Mouse (Mus musculus) stomach, embryonic 15.5 days (tissue): ENCODE results near the gene Nup214. TPM values are rescaled to one million over a fixed set of nuclear protein-coding genes. Genes with fewer than 3 reads are reported as not detected.

ENCODE experiments used
- ATAC-seq: fragments of 200-750 bp; cut with Nextera tagmentation; 2 replicates; pipeline ENCODE4 v1.8.0; 2017; ENCODE audit warnings: low read depth, moderate number of reproducible peaks, moderate TSS enrichment; ENCODE audit not compliant: insufficient read depth, low FRiP score
- H3K27ac ChIP-seq: fragments of 300-500 bp; sonication (generic); 2 replicates; pipeline ENCODE4 v1.5.1; 2015; ENCODE audit warnings: mild to moderate bottlenecking, inconsistent platforms
- H3K27me3 ChIP-seq: fragments of 300-500 bp; sonication (generic); replicated peaks from 2 replicates; pipeline ENCODE4 v1.6.1; 2015; ENCODE audit warnings: inconsistent platforms
- H3K36me3 ChIP-seq: fragments of 300-500 bp; sonication (generic); 2 replicates; pipeline ENCODE4 v1.6.1; 2015; ENCODE audit warnings: inconsistent platforms
- H3K4me1 ChIP-seq: fragments of 300-500 bp; sonication (generic); 2 replicates; pipeline ENCODE4 v1.6.1; 2015; ENCODE audit warnings: inconsistent platforms
- H3K4me2 ChIP-seq: fragments of 300-500 bp; sonication (generic); 2 replicates; pipeline ENCODE4 v1.6.1; 2015; ENCODE audit warnings: mild to moderate bottlenecking, inconsistent platforms
- H3K4me3 ChIP-seq: fragments of 300-500 bp; sonication (generic); replicated peaks from 2 replicates; pipeline ENCODE4 v1.5.1; 2015; ENCODE audit warnings: inconsistent platforms
- H3K9ac ChIP-seq: fragments of 300-500 bp; sonication (generic); 2 replicates; pipeline ENCODE4 v1.6.1; 2015; ENCODE audit warnings: inconsistent platforms
- H3K9me3 ChIP-seq: fragments of 300-500 bp; sonication (generic); 2 replicates; pipeline ENCODE4 v1.6.1; 2016; ENCODE audit warnings: inconsistent platforms
- WGBS: fragments of 180-500 bp; shearing (Covaris S2); methylation state at CpG from one replicate; pipeline ENCODE4 v1.1.7; 2015; 5-methylcytosine and 5-hydroxymethylcytosine counted together
- polyA plus RNA-seq: library from polyadenylated mRNA; unstranded; fragments of >200 nt; fragmentation: Nextera tagmentation; extraction: Ambion mirVana; gene quantifications from 2 replicates; pipeline ENCODE4 v1.2.1, GENCODE M21; 2015

Gene Nup214
- polyA plus RNA-seq, 1 experiment from 2014 or later = 78.2 TPM

- H3K9me3 ChIP-seq = no peaks in the 10 kb centered on the region
- no peaks in the 10 kb centered on the region for H3K4me1 ChIP-seq
- no peak overlapping the region for H3K4me2 ChIP-seq
- H3K4me3 ChIP-seq = no peak overlapping the region
- H3K36me3 ChIP-seq = no peaks in the 10 kb centered on the region
- no peak overlapping the region for H3K27ac ChIP-seq
- no peak overlapping the region for H3K9ac ChIP-seq
- no peaks in the 10 kb centered on the region for H3K27me3 ChIP-seq
- no peak for ATAC-seq
Measured at GRCm38 (mm10) chr2:31965110-31965509, 9.1 kb upstream of the Nup214 start.

GRCm38 (mm10) chr2:31966801-31967200, 7.4 kb upstream of the Nup214 start:
- Histone ChIP-seq H3K9ac (no peak overlapping the region), H3K36me3 (no peaks in the 10 kb centered on the region), H3K4me1 (no peaks in the 10 kb centered on the region), H3K4me3 (no peak overlapping the region), H3K27me3 (no peaks in the 10 kb centered on the region), H3K9me3 (no peaks in the 10 kb centered on the region), H3K4me2 (no peak overlapping the region), H3K27ac (no peak overlapping the region)
- WGBS = 71% methylated on average over 8 of the region's 8 CpGs
- no peak for ATAC-seq

DNA sequence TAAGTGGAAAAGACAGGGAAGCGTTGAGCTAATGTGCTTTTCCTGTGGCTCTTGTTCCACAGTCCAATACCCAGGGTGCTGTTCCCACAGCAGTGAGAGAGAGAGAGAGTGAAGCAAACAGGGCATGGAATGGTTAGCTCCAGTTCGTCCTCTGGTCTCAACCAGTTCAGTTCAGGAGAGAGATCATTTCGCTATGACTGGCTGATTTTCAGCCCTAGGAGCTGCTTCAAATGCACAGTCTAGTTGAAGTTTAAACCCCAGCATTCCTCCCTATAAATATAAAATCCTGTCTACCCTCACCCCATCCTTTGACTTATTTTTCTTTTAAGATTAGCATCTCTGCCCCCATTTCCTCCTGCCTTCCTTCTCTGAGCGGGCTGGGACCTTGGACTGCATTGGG, 1.6 kb upstream of the Nup214 start:
- Histone ChIP-seq H3K9ac (no peak overlapping the region), H3K9me3 (no peaks in the 10 kb centered on the region), H3K27ac (no peak overlapping the region)

DNA sequence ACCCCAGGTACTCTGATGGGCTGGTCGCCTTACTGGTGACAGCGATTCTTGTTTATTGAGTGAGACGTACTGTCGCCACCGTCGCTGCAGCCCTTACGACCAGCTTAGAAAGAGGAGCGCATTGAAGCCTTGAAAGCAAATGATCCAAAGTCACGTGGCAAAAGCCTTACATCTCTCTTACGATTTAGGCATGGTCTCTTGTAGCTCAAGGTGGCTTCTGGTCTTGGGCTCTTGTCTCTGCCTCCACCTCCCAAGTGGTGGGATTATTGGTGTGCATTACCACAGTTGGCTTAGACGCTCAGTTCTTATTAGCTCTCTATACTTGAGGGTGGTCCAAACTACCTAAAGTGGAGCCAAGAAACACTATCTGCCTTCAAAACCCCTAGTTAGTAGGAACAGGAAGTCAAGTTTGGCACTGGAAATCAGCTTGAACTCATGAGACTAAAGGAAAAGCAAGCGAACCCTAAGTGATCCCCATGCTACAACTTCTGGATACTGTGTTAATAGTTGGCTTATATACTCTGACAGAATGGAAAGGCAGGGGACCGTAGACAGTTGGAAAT, 654 bp downstream of the Nup214 start:
- peaks cover 19% of the 10 kb centered on the region for H3K36me3 ChIP-seq
- H3K27ac ChIP-seq = peak overlapping the region; percentile 48; the same call in 1 of the 2 replicates

More for the DNA sequence above, 1.6 kb upstream of the Nup214 start:
- Histone ChIP-seq H3K27me3 (no peaks in the 10 kb centered on the region), H3K4me3 (no peak overlapping the region), H3K4me2 (no peak overlapping the region), H3K4me1 (peaks cover 6% of the 10 kb centered on the region; the same call in 1 of the 2 replicates), H3K36me3 (peaks cover 7% of the 10 kb centered on the region; the same call in 1 of the 2 replicates)
- WGBS = 84% methylated on average over 4 of the region's 4 CpGs
- ATAC-seq = no peak

DNA sequence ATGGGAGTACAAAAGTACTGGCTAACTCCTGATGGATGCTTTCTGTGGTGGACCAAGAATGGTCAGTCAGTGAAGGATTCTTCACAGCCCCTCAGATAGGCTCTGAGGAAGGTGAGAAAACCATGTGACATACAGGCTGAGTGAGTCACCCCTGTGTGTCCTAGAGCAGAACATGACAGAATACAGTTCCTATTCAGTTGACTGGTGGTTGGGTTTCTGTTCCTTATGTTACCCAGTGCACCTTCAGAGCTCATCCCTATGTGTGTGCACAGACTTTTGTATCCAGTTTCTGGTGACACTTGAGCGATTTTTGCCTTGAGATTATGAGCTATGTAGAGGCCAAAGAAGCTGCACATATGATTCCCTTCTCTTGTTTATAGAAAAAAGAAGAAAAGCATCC, 13.5 kb downstream of the Nup214 start:
- Histone ChIP-seq H3K9me3 (no peaks in the 10 kb centered on the region), H3K4me2 (no peak overlapping the region), H3K4me3 (no peak overlapping the region), H3K27me3 (no peaks in the 10 kb centered on the region), H3K4me1 (no peaks in the 10 kb centered on the region), H3K27ac (no peak overlapping the region), H3K9ac (no peak overlapping the region), H3K36me3 (peaks cover 63% of the 10 kb centered on the region)
- ATAC-seq = no peak
- WGBS = 94% methylated on average over 1 of the region's 1 CpGs

More for the DNA sequence above, 654 bp downstream of the Nup214 start:
- ATAC-seq = no peak
- Histone ChIP-seq H3K27me3 (no peaks in the 10 kb centered on the region), H3K4me3 (peak overlapping the region; percentile 91), H3K9me3 (no peaks in the 10 kb centered on the region), H3K9ac (peak overlapping the region; percentile 85), H3K4me1 (peaks cover 6% of the 10 kb centered on the region; the same call in 1 of the 2 replicates), H3K4me2 (peak overlapping the region; percentile 94)
- 8% methylated on average over 13 of the region's 13 CpGs for WGBS

- Histone ChIP-seq H3K9ac (no peak overlapping the region), H3K4me1 (no peaks in the 10 kb centered on the region), H3K36me3 (peaks cover 71% of the 10 kb centered on the region), H3K4me2 (no peak overlapping the region), H3K9me3 (no peaks in the 10 kb centered on the region), H3K27ac (no peak overlapping the region), H3K27me3 (no peaks in the 10 kb centered on the region), H3K4me3 (no peak overlapping the region)
- ATAC-seq = no peak
- WGBS = 95% methylated on average over 4 of the region's 4 CpGs
Measured at GRCm38 (mm10) chr2:31990961-31991360, 16.7 kb downstream of the Nup214 start.

- whole genome bisulfite sequencing = 91% methylated on average over 9 of the region's 9 CpGs
- no peak for ATAC-seq
- H3K9me3 ChIP-seq = no peaks in the 10 kb centered on the region
- no peak overlapping the region for H3K4me3 ChIP-seq
- peaks cover 77% of the 10 kb centered on the region for H3K36me3 ChIP-seq
- H3K4me2 ChIP-seq = no peak overlapping the region
- H3K27me3 ChIP-seq = no peaks in the 10 kb centered on the region
- no peak overlapping the region for H3K27ac ChIP-seq
- no peak overlapping the region for H3K9ac ChIP-seq
- H3K4me1 ChIP-seq = no peaks in the 10 kb centered on the region
Measured at GRCm38 (mm10) chr2:31994896-31995295, 20.7 kb downstream of the Nup214 start.

DNA sequence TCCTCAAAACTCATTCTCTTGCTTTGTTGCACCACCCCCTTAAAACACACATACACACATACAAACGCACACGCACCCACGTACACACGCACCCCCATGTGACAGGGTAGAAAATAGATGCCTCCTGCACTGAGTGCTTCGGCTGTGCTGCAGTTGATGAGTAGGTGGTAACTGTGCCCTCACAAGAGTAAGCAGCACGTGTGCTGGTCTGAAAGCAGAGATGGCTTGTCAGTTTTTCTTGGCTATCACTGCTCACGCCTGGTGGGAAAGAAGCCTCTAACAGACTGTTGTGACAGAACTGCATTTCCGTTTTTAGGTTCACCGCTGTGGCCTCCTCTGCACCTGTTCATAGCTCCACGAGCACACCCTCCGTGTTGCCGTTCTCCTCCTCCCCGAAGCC, 21.8 kb downstream of the Nup214 start:
- no peak for ATAC-seq

DNA sequence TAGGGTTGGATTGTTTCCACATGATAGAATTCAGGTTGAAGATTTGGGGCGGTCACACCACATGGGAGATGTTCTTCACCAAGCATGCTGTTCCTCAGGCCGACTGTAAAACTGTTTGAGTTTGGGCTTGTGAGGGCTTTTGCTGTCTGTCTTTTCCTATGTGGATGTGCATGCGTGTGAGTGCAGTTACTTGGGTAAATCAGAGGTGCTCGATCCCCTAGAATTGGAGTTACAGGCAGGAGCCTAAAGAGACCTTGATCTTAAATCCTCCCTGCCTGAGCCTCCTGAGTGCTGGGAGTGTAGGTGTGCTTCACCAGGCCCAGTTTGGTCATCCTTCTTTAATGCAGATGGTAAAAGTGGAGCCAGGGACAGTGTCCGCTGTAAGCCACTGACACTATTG, 23.3 kb downstream of the Nup214 start:
- no peak overlapping the region for H3K27ac ChIP-seq
- peaks cover 61% of the 10 kb centered on the region for H3K36me3 ChIP-seq
- ATAC-seq = no peak
- no peaks in the 10 kb centered on the region for H3K9me3 ChIP-seq
- no peak overlapping the region for H3K9ac ChIP-seq
- H3K4me1 ChIP-seq = no peaks in the 10 kb centered on the region
- WGBS = 88% methylated on average over 5 of the region's 5 CpGs
- no peak overlapping the region for H3K4me3 ChIP-seq
- no peak overlapping the region for H3K4me2 ChIP-seq
- H3K27me3 ChIP-seq = no peaks in the 10 kb centered on the region

More for the DNA sequence above, 21.8 kb downstream of the Nup214 start:
- Histone ChIP-seq H3K27me3 (no peaks in the 10 kb centered on the region), H3K9ac (no peak overlapping the region), H3K9me3 (no peaks in the 10 kb centered on the region), H3K36me3 (peaks cover 68% of the 10 kb centered on the region), H3K27ac (no peak overlapping the region), H3K4me1 (no peaks in the 10 kb centered on the region), H3K4me2 (no peak overlapping the region), H3K4me3 (no peak overlapping the region)
- WGBS = 94% methylated on average over 13 of the region's 13 CpGs

DNA sequence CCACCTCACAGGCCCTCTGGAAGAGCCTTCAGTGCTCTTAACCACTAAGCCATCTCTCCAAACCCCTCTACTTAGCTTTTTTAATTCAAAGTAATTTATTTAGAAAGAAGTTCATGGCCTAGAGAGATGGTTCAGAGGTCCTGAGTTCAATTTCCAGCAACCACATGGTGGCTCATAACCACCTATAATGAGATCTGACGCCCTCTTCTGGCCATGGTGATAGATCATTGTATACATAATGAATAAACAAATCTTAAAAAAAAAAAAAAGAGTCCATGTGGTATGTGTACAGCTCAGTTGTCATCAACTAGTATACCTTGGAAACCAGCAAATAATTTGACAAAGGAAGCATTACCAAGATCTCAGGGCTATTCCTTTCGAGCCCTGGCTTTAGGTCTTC, 24.2 kb downstream of the Nup214 start:
- no peak overlapping the region for H3K27ac ChIP-seq
- H3K36me3 ChIP-seq = peaks cover 58% of the 10 kb centered on the region
- no peak overlapping the region for H3K4me3 ChIP-seq
- no peaks in the 10 kb centered on the region for H3K27me3 ChIP-seq
- ATAC-seq = no peak
- H3K9me3 ChIP-seq = no peaks in the 10 kb centered on the region
- no peak overlapping the region for H3K4me2 ChIP-seq
- H3K9ac ChIP-seq = no peak overlapping the region
- WGBS = 55% methylated on average over 2 of the region's 2 CpGs
- H3K4me1 ChIP-seq = no peaks in the 10 kb centered on the region

GRCm38 (mm10) chr2:32008311-32008710, 34.1 kb downstream of the Nup214 start:
- WGBS = 82% methylated on average over 2 of the region's 2 CpGs
- no peak overlapping the region for H3K9ac ChIP-seq
- no peak overlapping the region for H3K27ac ChIP-seq
- H3K4me3 ChIP-seq = no peak overlapping the region
- no peaks in the 10 kb centered on the region for H3K27me3 ChIP-seq
- no peak for ATAC-seq
- no peaks in the 10 kb centered on the region for H3K9me3 ChIP-seq
- H3K36me3 ChIP-seq = peaks cover 52% of the 10 kb centered on the region
- no peaks in the 10 kb centered on the region for H3K4me1 ChIP-seq
- H3K4me2 ChIP-seq = no peak overlapping the region

- peaks cover 52% of the 10 kb centered on the region for H3K36me3 ChIP-seq
- no peak overlapping the region for H3K9ac ChIP-seq
- 87% methylated on average over 11 of the region's 11 CpGs for WGBS
- no peaks in the 10 kb centered on the region for H3K27me3 ChIP-seq
- H3K4me1 ChIP-seq = no peaks in the 10 kb centered on the region
- H3K9me3 ChIP-seq = no peaks in the 10 kb centered on the region
- no peak overlapping the region for H3K4me3 ChIP-seq
- H3K4me2 ChIP-seq = no peak overlapping the region
- no peak for ATAC-seq
- H3K27ac ChIP-seq = no peak overlapping the region
Measured at GRCm38 (mm10) chr2:32008716-32009115, 34.5 kb downstream of the Nup214 start.

- WGBS = 60% methylated on average over 4 of the region's 4 CpGs
- H3K36me3 ChIP-seq = peaks cover 55% of the 10 kb centered on the region
Measured at GRCm38 (mm10) chr2:32019704-32020103, 45.5 kb downstream of the Nup214 start.

More at GRCm38 (mm10) chr2:32019704-32020103, 45.5 kb downstream of the Nup214 start:
- no peaks in the 10 kb centered on the region for H3K9me3 ChIP-seq
- H3K4me3 ChIP-seq = no peak overlapping the region
- no peak for ATAC-seq
- no peak overlapping the region for H3K27ac ChIP-seq
- H3K27me3 ChIP-seq = no peaks in the 10 kb centered on the region
- no peak overlapping the region for H3K4me2 ChIP-seq
- H3K9ac ChIP-seq = no peak overlapping the region
- no peaks in the 10 kb centered on the region for H3K4me1 ChIP-seq
